Mouse (Mus musculus) lung, adult 18-20 months (tissue): ENCODE data around the gene Ptrh1.

Experiments used
- DNase-seq, 2 experiments: peaks; one replicate each; pipeline ENCODE4 v3.0.0; 2022; ENCODE audit warnings: mixed read lengths in 2 of 2

Gene Ptrh1

GRCm38 (mm10) chr2:32798251-32798962, 22.8 kb downstream of the Ptrh1 start:
- DNase-seq, result no peak

DNA sequence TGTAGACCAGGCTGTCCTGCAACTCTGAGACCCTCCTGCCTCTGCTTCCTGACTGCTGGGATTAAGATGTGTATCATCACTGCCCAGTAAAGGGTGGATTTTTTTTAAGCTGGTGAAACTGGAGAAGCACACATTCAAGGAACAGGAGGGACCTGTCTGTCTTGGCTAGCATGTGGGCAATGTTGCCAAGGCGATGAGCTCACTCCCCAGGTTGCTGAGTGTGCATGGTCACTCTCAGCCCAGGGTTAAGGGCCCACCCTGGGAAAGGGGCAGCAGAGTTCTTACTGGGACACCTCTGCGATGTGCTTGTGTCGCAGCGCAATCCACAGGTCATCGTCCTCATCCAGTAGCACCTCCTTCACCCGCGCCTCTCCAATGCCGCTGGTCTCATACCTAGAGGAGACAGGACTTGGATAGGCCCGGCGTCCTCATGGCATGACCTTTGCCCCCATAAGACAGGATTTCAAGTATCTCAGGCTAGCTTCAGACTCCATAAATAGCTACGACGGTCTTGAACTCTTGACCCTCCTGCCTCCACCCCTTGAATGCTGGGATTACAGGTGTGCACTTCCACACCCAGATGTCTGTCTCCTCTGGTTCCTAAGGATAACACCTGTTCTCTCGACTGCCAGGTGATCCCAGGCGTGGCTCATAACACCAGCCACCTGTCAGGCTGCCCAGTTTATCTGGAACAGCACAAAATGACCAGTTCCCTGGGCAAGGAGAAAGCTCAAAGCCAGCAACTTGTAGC, 33.4 kb downstream of the Ptrh1 start:
- DNase-seq, result no peak

DNA sequence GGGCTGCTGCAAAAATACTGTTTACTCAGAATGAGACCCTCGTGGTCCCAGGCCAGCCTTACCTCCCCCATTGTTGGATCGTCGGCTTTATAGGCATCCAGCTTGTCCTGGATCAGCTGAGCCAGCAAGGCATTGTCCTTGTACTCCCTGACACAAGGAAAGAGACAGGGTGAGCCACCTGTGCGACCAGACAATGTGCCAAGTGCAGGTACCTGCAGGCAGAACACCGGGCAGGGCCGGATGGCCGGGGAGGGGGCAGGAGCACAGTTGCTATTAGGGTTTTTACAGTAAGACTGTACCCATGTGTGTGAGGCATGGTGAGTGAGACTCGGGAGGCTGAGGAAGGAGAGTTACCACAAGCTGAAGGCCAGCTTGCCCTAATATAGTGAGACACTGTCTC, 36.4 kb downstream of the Ptrh1 start:
- no peak for DNase-seq

DNA sequence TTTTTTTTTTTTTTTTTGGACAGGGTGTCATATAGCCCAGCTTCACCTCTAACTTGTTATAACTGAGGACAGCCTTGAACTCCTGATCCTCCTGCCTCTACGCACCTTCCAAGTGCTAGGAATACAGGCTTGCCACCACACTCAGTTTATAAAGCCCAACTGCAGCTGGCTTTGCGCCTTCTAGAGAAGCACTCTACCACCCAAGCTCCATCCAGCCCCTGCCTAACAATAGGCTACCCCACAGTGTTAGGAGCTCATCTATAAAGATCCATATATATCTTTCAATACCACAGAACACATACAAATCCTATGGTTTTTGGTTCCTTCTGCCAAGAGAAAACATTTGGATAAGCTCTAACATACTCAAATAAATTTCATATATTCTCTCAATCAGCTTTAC, 40.9 kb downstream of the Ptrh1 start:
- no peak for DNase-seq

GRCm38 (mm10) chr2:32816946-32817581, 41.5 kb downstream of the Ptrh1 start:
- DNase-seq, result peak; percentile 19 to 49

- no peak for DNase-seq
Observed at GRCm38 (mm10) chr2:32817589-32817988, 42.0 kb downstream of the Ptrh1 start.

DNA sequence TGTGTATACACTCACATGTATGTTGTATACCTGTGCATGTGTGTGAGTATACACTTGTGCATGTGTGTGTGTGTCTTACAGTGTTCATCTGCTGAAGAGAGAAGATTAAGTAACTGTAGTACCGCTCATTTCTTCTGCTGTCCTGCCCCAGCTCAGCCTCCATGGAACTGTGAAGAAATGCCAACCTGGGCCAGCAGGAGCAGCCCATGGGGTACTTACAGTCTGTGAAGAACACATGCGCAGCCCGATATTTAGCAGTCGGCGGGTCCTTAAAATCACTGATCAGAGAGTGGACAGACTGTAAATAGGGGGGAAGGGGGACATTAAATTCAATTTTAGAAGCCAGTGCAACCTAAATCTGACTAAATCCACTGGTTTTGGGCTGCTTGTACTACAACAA, 42.6 kb downstream of the Ptrh1 start:
- DNase-seq, result no peak

- peak; percentile 35 to 44 for DNase-seq
Observed at GRCm38 (mm10) chr2:32821041-32821802, 45.6 kb downstream of the Ptrh1 start.

DNA sequence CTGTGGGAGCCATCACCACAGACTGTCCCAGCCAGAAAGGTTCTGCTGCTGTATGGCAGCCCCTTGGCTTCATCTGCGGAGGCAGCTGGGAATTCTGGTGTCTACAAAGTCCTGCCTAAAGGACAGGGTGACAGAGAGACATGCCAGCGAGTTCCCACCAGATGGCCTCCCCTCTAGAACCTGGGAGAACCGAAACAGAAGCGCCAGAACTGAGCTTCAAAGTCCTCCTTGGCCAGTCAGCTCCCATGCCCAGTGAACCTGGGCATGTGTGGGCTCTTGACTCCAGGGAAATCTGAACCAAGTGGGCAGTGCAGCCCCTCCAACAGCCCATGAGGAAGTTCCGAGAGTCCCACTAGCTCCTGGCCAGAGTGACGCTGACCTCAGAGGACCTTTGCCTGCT, 47.1 kb downstream of the Ptrh1 start:
- DNase-seq, result no peak

DNA sequence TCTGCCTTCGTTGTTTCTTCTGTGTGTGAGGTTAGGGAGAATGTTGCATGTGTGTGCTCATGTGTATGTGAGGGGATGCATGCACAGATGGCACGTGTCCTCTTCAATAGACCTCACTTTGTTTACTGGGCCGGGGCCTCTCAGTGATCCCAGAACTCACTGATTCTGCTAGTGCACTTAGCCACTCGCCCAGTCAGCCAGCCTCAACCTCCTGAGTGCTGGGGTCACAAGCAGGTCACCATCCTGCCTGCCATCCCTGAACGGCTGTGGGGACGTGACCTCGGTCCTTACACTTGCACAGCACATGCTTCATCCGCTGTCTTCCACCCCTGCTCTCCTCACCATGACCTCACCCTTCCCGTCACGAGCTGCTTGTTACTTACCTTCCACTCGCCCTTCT, 47.6 kb downstream of the Ptrh1 start:
- no peak for DNase-seq

DNA sequence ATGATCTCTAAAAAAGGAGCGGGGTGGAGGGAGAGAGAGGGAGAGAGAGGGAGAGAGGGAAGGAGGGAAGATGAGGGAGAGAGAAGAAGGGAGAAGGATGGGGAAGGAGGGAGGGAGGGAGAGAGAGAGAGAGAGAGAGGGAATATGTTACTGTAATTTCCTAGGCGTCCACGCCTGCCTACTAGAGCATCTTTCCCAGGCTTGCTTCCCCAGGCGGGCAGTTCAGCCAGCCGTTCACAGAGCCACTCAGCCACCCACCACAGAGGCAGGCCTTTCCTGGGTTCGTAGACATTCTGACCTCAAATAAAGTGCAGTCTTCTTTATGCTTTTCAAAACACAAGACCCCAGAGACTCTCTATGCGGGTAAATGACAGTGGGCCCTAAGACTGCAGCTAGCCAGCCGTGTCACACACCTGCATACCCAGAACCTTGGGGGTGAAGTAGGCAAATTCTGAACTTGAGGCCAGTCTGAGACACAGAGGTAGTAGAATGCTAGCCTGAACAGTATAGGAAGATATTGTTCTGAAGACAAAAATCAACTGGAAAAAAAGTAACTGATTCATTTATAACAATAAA, 48.1 kb downstream of the Ptrh1 start:
- DNase-seq, result no peak

- no peak for DNase-seq
Observed at GRCm38 (mm10) chr2:32824181-32824580, 48.6 kb downstream of the Ptrh1 start.

- DNase-seq, result no peak
Observed at GRCm38 (mm10) chr2:32824778-32825177, 49.2 kb downstream of the Ptrh1 start.

DNA sequence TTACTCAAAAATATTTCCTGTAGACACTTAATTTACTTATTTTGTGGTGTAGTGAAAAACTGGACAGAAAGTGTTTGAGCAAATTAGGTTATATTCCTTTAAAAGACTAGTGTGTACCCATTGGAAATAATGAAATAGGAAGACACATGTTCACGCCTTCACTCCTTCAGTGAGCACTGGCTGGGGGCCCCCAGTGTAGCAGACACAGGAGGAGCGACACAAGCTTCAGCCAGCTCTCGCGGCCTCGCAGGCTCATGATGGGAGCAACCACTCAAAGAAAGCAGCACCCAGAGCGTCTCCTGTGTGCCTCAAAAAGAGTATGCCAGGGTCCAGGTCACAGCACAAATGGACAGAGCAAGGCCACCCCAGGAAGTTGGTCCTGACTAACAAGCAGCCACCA, 50.2 kb downstream of the Ptrh1 start:
- no peak for DNase-seq
